Mouse (Mus musculus) frontal cortex, postnatal 10 days (tissue): ENCODE measurements around the gene Lrrc74b.

Source experiments
- DNase-seq, 2 experiments: peaks; one replicate each; pipeline ENCODE4 v3.0.0; 2022; ENCODE audit warnings: low spot score in 2 of 2, mixed read lengths in 1 of 2

Gene Lrrc74b

GRCm38 (mm10) chr16:17496499-17497305 is 64.3 kb downstream of the Lrrc74b start:
- peak; percentile 78 to 84 for DNase-seq
